9 mouse cellular contexts compared by ENCODE assay signal in genomic region chr15:98001321-98002112, GRCm38 (mm10). TPM values are rescaled to one million over a fixed set of nuclear protein-coding genes. Genes with fewer than 3 reads are reported as not detected.
DNase-seq lines count a peak whose midpoint lies in the region; ATAC-seq and TF ChIP-seq lines count a peak whose summit lies in the region.
"Had no signal": no experiment of that assay in that cellular context is flagged by ENCODE, and none has a peak within 500 bp of the region (broad histone marks: within the 10 kb centered on the region; RNA-seq: fewer than 3 reads in every experiment).

No protein-coding gene starts in this region.

- peak overlapping the region; percentile 37; the same call in 1 of the 2 replicates for H3K4me3 ChIP-seq in layer of hippocampus, adult 2 months
- H3K4me3 ChIP-seq in neural tube, embryonic 11.5 days (ENCODE audit: low read depth, low read length) = peak overlapping the region; percentile 71

- peaks cover 3% of the 10 kb centered on the region for H3K36me3 ChIP-seq in neural tube, embryonic 11.5 days (ENCODE audit: control insufficient read depth, insufficient read depth, low read length)
- H3K36me3 ChIP-seq: G1E had no signal

- H3K4me1 ChIP-seq in neural tube, embryonic 11.5 days (ENCODE audit: control insufficient read depth, insufficient read depth, low read length) = peaks cover 30% of the 10 kb centered on the region

- no peaks in the 10 kb centered on the region for H3K9me3 ChIP-seq in neural tube, embryonic 11.5 days (ENCODE audit: control insufficient read depth, low read length)
- H3K9me3 ChIP-seq: G1E had no signal

- H3K4me2 ChIP-seq in neural tube, embryonic 11.5 days (ENCODE audit: low read depth) = peak overlapping the region; percentile 82

- intact Hi-C loops in gastrocnemius, postnatal 14 days (cut with DNase I; ENCODE audit: low total_unique reads) = no loop called here

- peak overlapping the region; percentile 92 for H3K9ac ChIP-seq in neural tube, embryonic 11.5 days (ENCODE audit: low read length)

- DNase-seq in layer of hippocampus, adult 2 months (ENCODE audit: low spot score in 2 of 2) = no peak
- no peak for DNase-seq in layer of hippocampus, adult 11-12 months (ENCODE audit: low spot score)
- DNase-seq in gastrocnemius, postnatal 14 days = peak; percentile 47
- peak; percentile 38 for DNase-seq in kidney, postnatal 14 days
- DNase-seq in neural tube, embryonic 11.5 days (ENCODE audit: low spot score) = peak; percentile 64
- DNase-seq in spleen, postnatal 36 days (ENCODE audit: low spot score in 2 of 2) = no peak
- DNase-seq in cerebellum, postnatal 36 days = no peak
- DNase-seq in spleen, adult 12 weeks (ENCODE audit: low spot score) = no peak

- peak; percentile 9; the same call in 1 of the 2 replicates for ATAC-seq in neural tube, embryonic 11.5 days (ENCODE audit: insufficient read depth, low FRiP score, low TSS enrichment)

- 0 out of 2 replicates have a peak, but pooled peaks cover 4% of the 10 kb centered on the region for H3K27me3 ChIP-seq in neural tube, embryonic 11.5 days (ENCODE audit: control insufficient read depth, insufficient read depth, low read length)

- no peak overlapping the region for H3K27ac ChIP-seq in layer of hippocampus, adult 2 months
- peak overlapping the region; percentile 93 for H3K27ac ChIP-seq in neural tube, embryonic 11.5 days (ENCODE audit: low read depth, low read length)

- no peak for TF ChIP-seq CTCF in layer of hippocampus, adult 2 months (conservative IDR thresholded peaks at IDR 0.05)

- under 1% methylated on average over 37 of the region's 37 CpGs for WGBS in neural tube, embryonic 11.5 days

RNA-seq across cellular contexts. Expression of gene Col2a1, which starts 3.0 kb away (rescaled TPM):
- 1 to 10 TPM in 1 of 2 experiments, under 1 TPM in 1; 0.61 to 1.2 TPM for total RNA-seq in layer of hippocampus, adult 2 months (2021)
- 10 to 100 TPM; 21.8 to 23.5 TPM for total RNA-seq in gastrocnemius, postnatal 14 days (2021)
- 208 and 219 TPM in 2 replicates for polyA plus RNA-seq in neural tube, embryonic 11.5 days (2014; fragmentation: Nextera tagmentation; extraction: Ambion mirVana)
- polyA plus RNA-seq: G1E had no signal

RNA-seq across cellular contexts. Expression of gene Tmem106c, which starts 37.5 kb away (rescaled TPM):
- 10 to 100 TPM; 32.8 to 34.1 TPM for total RNA-seq in layer of hippocampus, adult 2 months (2021)
- 1 to 10 TPM; 8.0 to 8.7 TPM for total RNA-seq in gastrocnemius, postnatal 14 days (2021)
- polyA plus RNA-seq in neural tube, embryonic 11.5 days (2014; fragmentation: Nextera tagmentation; extraction: Ambion mirVana) = 50.2 and 55.9 TPM in 2 replicates

Comparison
In these comparisons a context has a peak if more than half of its experiments do, and no peak if none do; other contexts are left out.
1. DNase-seq: peak in gastrocnemius, postnatal 14 days (single experiment), kidney, postnatal 14 days (single experiment) and neural tube, embryonic 11.5 days (single experiment); none in layer of hippocampus, adult 2 months (0 of 2), layer of hippocampus, adult 11-12 months (single experiment), spleen, postnatal 36 days (0 of 2), cerebellum, postnatal 36 days (0 of 2) and spleen, adult 12 weeks (single experiment).
2. RNA of gene Col2a1, which starts 3.0 kb away (total RNA-seq): 21.8 to 23.5 TPM in gastrocnemius, postnatal 14 days; 0.61 to 1.2 TPM in layer of hippocampus, adult 2 months; every median in the first group is over 10 times any median in the second.